ENCODE assay signal across 10 mouse cellular contexts in the genomic region with DNA sequence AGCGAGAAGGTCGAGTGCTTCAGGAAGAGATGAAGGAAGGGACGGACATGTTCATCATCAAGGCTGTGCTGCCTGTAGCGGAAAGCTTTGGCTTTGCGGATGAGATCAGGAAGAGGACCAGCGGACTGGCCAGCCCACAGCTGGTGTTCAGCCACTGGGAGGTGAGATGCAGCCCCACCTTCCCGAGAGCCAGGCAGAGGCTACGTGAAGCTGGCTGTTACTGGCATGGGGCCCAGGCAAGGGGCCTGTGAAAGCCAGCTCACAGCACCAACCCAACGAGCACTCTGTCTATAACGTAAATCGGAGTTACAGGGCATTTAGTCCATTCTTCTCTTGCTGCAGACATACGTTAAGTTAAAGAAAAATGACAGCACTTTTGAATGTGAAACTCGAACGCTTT.
DNase-seq lines count a peak whose midpoint lies in the region; ATAC-seq and TF ChIP-seq lines count a peak whose summit lies in the region.
"Had no signal": no experiment of that assay in that cellular context is flagged by ENCODE, and none has a peak within 500 bp of the region (broad histone marks: within the 10 kb centered on the region; RNA-seq: fewer than 3 reads in every experiment).

No protein-coding gene starts in this region.

- TF ChIP-seq CTCF in gastrocnemius, adult 2 months (IDR thresholded peaks at IDR 0.05): no peak

- H3K36me3 ChIP-seq in kidney, embryonic 16.5 days (ENCODE audit: insufficient read depth, low read length): no peaks in the 10 kb centered on the region
- no peaks in the 10 kb centered on the region for H3K36me3 ChIP-seq in embryonic facial prominence, embryonic 11.5 days (replicated peaks; ENCODE audit: control insufficient read depth, insufficient read depth, low read depth, low read length)
- peaks cover 11% of the 10 kb centered on the region for H3K36me3 ChIP-seq in limb, embryonic 10.5 days

- H3K27me3 ChIP-seq in kidney, embryonic 16.5 days (ENCODE audit: insufficient read depth, low read length): no peaks in the 10 kb centered on the region
- H3K27me3 ChIP-seq in embryonic facial prominence, embryonic 11.5 days (ENCODE audit: control insufficient read depth, insufficient read depth, low read length): no peaks in the 10 kb centered on the region
- no peaks in the 10 kb centered on the region for H3K27me3 ChIP-seq in limb, embryonic 10.5 days (ENCODE audit: low read depth, poor library complexity, severe bottlenecking)

- DNase-seq in gastrocnemius, adult 2 months: peak; percentile 19
- DNase-seq in gastrocnemius, postnatal 25 days: no peak
- no peak for DNase-seq in kidney, adult 18-20 months
- no peak for DNase-seq in embryonic facial prominence, embryonic 11.5 days (ENCODE audit: low spot score)
- DNase-seq in limb, embryonic 10.5 days (ENCODE audit: low spot score): no peak
- DNase-seq in right cerebral cortex, adult 2 months (ENCODE audit: low spot score in 2 of 2): no peak
- no peak for DNase-seq in frontal cortex, adult 2 months (ENCODE audit: extremely low spot score in 1 of 2, low spot score in 1 of 2)
- DNase-seq: kidney, adult 9 months had no signal

- H3K4me3 ChIP-seq in gastrocnemius, adult 2 months: no peak overlapping the region
- H3K4me3 ChIP-seq in kidney, embryonic 16.5 days (ENCODE audit: low read length): no peak overlapping the region
- no peak overlapping the region for H3K4me3 ChIP-seq in embryonic facial prominence, embryonic 11.5 days (ENCODE audit: low read depth, low read length)
- no peak overlapping the region for H3K4me3 ChIP-seq in limb, embryonic 10.5 days

- H3K4me2 ChIP-seq in kidney, embryonic 16.5 days (replicated peaks; ENCODE audit: low read depth, low read length): no peak overlapping the region
- H3K4me2 ChIP-seq in embryonic facial prominence, embryonic 11.5 days (ENCODE audit: low read depth, low read length): no peak overlapping the region

- H3K4me1 ChIP-seq in kidney, embryonic 16.5 days (ENCODE audit: insufficient read depth, low read length): peaks cover 11% of the 10 kb centered on the region
- H3K4me1 ChIP-seq in embryonic facial prominence, embryonic 11.5 days (ENCODE audit: control insufficient read depth, insufficient read depth, low read length): peaks cover 6% of the 10 kb centered on the region
- peaks cover 49% of the 10 kb centered on the region for H3K4me1 ChIP-seq in limb, embryonic 10.5 days

- peak overlapping the region; percentile 5; the same call in 1 of the 2 replicates for H3K9ac ChIP-seq in kidney, embryonic 16.5 days (replicated peaks; ENCODE audit: low read length)
- H3K9ac ChIP-seq in embryonic facial prominence, embryonic 11.5 days (replicated peaks; ENCODE audit: low read length): 0 out of 2 replicates have a peak overlapping the region, but pooled peaks have one; percentile 13

- ATAC-seq in kidney, embryonic 16.5 days (ENCODE audit: low FRiP score, low TSS enrichment): peak; percentile 17; the same call in 1 of the 2 replicates
- no peak for ATAC-seq in embryonic facial prominence, embryonic 11.5 days (replicated peaks; ENCODE audit: insufficient number of reproducible peaks, low FRiP score, low TSS enrichment, low read depth)

- 50% methylated on average over 14 of the region's 14 CpGs for WGBS in kidney, embryonic 16.5 days
- 68% methylated on average over 14 of the region's 14 CpGs for WGBS in embryonic facial prominence, embryonic 11.5 days
- WGBS in limb, embryonic 10.5 days: 70% methylated on average over 14 of the region's 14 CpGs

- 0 out of 2 replicates have a peak, but pooled peaks cover 2% of the 10 kb centered on the region for H3K9me3 ChIP-seq in kidney, embryonic 16.5 days (ENCODE audit: low read length)
- H3K9me3 ChIP-seq in embryonic facial prominence, embryonic 11.5 days (replicated peaks; ENCODE audit: control insufficient read depth, low read length): no peaks in the 10 kb centered on the region
- H3K9me3 ChIP-seq in limb, embryonic 10.5 days (replicated peaks): 0 out of 2 replicates have a peak, but pooled peaks cover 2% of the 10 kb centered on the region

- intact Hi-C loops in gastrocnemius, adult 2 months (cut with DNase I): no loop called here

- H3K27ac ChIP-seq in gastrocnemius, adult 2 months: no peak overlapping the region
- H3K27ac ChIP-seq in kidney, embryonic 16.5 days (ENCODE audit: low read length): peak overlapping the region; percentile 57
- H3K27ac ChIP-seq in embryonic facial prominence, embryonic 11.5 days (replicated peaks; ENCODE audit: low read depth, low read length): no peak overlapping the region
- peak overlapping the region; percentile 73 for H3K27ac ChIP-seq in limb, embryonic 10.5 days
- H3K27ac ChIP-seq: macrophage had no signal

Comparison
In these comparisons a context has a peak if more than half of its experiments do, and no peak if none do; other contexts are left out.
1. H3K27ac ChIP-seq: peak in kidney, embryonic 16.5 days (single experiment) and limb, embryonic 10.5 days (single experiment); none in gastrocnemius, adult 2 months (single experiment) and embryonic facial prominence, embryonic 11.5 days (single experiment).